Mouse (Mus musculus): ENCODE measurements at regions not wholly inside any gene's neighbourhood (a gene's known extent, or its start where the extent isn't known, plus 50 kb on each side); places are given as distances from the start of the nearest gene placed in this dataset.

DNA sequence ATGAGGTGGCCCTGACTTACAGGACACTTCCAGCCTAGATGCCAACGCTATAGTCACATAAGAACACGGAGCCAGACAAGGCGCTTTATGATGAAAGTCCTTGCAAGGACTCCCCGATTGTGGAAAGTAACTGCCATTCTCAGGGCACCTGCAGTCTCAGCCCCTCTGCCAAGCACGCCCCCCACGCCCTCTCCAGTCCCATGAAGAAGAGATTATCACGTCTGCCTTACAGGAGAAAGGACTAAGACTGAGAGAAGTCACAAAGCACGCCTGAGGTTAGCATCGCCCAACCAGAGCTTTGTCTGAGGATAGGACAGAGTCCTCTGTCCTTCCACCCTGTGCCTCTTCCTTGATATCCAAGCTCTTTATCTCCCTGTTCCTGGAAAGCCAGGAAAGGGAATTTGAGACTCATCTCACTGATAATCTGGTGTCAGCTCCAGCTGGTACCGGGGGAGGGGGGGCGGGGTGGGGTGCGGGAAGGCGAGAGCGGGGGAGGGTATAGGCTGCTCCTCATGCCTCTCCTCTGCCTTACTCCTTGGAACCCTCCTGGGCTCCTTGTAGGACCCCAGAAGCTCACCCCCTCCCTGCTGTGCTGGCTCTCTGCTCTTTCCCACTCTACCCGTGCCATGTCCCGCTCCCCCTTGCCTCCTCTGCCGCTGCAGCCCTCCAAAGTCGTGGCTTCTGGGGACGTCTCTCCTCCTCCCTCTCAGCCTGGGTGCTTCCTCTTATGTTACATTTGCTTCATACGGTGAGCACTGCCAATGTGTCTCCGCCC is 224.7 kb upstream of the Nfe2l3 start:
- peak; percentile 17 for DNase-seq (ENCODE audit: low spot score)
- TF ChIP-seq EP300 (optimal IDR thresholded peaks at IDR 0.05): no peak
- TF ChIP-seq CTCF (IDR thresholded peaks at IDR 0.05; ENCODE audit: low read depth): no peak
- Histone ChIP-seq H3K9ac (ENCODE audit: low read length) (no peak overlapping the region), H3K4me1 (replicated peaks; ENCODE audit: control insufficient read depth, insufficient read depth) (no peaks in the 10 kb centered on the region), H3K4me2 (replicated peaks; ENCODE audit: low read depth) (no peak overlapping the region), H3K27ac (replicated peaks) (no peak overlapping the region), H3K27me3 (ENCODE audit: control insufficient read depth, insufficient read depth, low read length) (no peaks in the 10 kb centered on the region), H3K4me3 (ENCODE audit: low read depth, low read length) (no peak overlapping the region), H3K36me3 (ENCODE audit: control insufficient read depth, insufficient read depth, low read length) (no peaks in the 10 kb centered on the region), H3K9me3 (ENCODE audit: control insufficient read depth, low read length) (no peaks in the 10 kb centered on the region)
- 9% methylated on average over 21 of the region's 21 CpGs for WGBS
- ATAC-seq (ENCODE audit: low FRiP score, low TSS enrichment): peak; percentile 9; the same call in 1 of the 2 replicates

DNA sequence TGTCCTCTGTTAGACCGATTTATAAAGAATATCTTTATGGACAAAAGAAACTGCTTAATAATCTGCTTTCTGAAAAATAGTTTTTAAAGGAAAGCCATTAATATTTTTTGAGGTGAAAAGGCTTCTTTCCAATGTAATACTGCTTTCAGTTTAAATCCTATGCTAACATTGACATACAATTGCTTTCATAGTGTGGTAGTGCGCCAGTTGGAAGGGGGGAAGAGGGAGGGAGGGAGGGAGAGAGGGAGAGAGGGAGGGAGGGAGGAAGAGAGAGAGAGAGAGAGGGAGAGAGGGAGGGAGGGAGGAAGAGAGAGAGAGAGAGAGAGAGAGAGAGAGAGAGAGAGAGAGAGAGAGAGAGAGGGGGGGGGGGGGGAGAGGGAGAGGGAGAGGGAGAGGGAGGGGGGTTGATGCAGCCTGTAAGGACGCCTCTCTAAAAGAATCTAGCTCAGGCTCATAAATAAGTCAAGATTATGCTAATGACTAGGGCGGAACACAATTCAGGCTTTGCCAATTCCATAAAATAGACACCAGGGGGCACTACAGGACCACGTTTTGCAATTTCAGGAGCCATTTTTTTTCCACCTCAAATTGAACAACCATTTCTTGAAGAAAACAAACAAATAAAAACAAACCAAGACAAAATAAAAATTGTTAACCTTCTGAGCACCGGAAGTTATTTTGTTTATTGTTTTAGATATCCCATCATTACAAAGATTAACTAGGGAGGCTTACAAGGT is 223.6 kb upstream of the Nfe2l3 start:
- DNase-seq (ENCODE audit: low spot score): peak; percentile 70
- ATAC-seq (ENCODE audit: low FRiP score, low TSS enrichment): no peak
- Histone ChIP-seq H3K4me2 (replicated peaks; ENCODE audit: low read depth) (no peak overlapping the region), H3K9me3 (ENCODE audit: control insufficient read depth, low read length) (no peaks in the 10 kb centered on the region), H3K9ac (ENCODE audit: low read length) (no peak overlapping the region), H3K36me3 (ENCODE audit: control insufficient read depth, insufficient read depth, low read length) (no peaks in the 10 kb centered on the region), H3K27me3 (ENCODE audit: control insufficient read depth, insufficient read depth, low read length) (no peaks in the 10 kb centered on the region), H3K4me3 (ENCODE audit: low read depth, low read length) (no peak overlapping the region), H3K4me1 (replicated peaks; ENCODE audit: control insufficient read depth, insufficient read depth) (no peaks in the 10 kb centered on the region), H3K27ac (replicated peaks) (no peak overlapping the region)
- WGBS: 1% methylated on average over 6 of the region's 6 CpGs
- peak; percentile 86 for TF ChIP-seq CTCF (IDR thresholded peaks at IDR 0.05; ENCODE audit: low read depth)
- no peak for TF ChIP-seq EP300 (optimal IDR thresholded peaks at IDR 0.05)

DNA sequence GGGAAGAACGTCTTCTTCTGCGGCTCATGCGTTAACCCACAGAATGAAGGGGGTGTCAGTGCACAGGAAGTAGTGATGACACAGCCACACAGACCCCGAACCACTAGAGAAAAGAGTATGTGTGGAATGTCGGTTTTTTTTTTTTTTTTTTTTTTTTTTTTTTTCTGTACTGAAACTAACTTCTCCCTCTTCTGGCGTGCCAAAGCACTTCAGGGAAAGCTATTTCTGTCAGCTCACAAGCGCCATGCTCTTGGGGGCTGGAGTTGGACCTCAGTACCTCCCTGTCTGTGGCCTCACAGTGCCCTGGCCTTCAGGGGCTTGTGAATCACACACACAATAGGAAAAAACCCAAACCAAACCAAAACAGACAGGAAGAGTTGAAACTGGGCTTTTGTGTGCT is 221.1 kb upstream of the Nfe2l3 start:
- no peaks in the 10 kb centered on the region for H3K4me1 ChIP-seq (replicated peaks; ENCODE audit: control insufficient read depth, insufficient read depth)
- WGBS: 12% methylated on average over 7 of the region's 7 CpGs
- peak overlapping the region; percentile 25; the same call in 1 of the 2 replicates for H3K4me2 ChIP-seq (replicated peaks; ENCODE audit: low read depth)
- H3K9me3 ChIP-seq (ENCODE audit: control insufficient read depth, low read length): no peaks in the 10 kb centered on the region
- H3K9ac ChIP-seq (ENCODE audit: low read length): no peak overlapping the region
- H3K27ac ChIP-seq (replicated peaks): no peak overlapping the region
- no peak for ATAC-seq (ENCODE audit: low FRiP score, low TSS enrichment)
- no peaks in the 10 kb centered on the region for H3K27me3 ChIP-seq (ENCODE audit: control insufficient read depth, insufficient read depth, low read length)
- no peak for TF ChIP-seq EP300 (optimal IDR thresholded peaks at IDR 0.05)
- peak; percentile 55; the same call in 1 of the 2 replicates for TF ChIP-seq CTCF (IDR thresholded peaks at IDR 0.05; ENCODE audit: low read depth)
- H3K36me3 ChIP-seq (ENCODE audit: control insufficient read depth, insufficient read depth, low read length): no peaks in the 10 kb centered on the region
- DNase-seq (ENCODE audit: low spot score): no peak
- H3K4me3 ChIP-seq (ENCODE audit: low read depth, low read length): no peak overlapping the region

DNA sequence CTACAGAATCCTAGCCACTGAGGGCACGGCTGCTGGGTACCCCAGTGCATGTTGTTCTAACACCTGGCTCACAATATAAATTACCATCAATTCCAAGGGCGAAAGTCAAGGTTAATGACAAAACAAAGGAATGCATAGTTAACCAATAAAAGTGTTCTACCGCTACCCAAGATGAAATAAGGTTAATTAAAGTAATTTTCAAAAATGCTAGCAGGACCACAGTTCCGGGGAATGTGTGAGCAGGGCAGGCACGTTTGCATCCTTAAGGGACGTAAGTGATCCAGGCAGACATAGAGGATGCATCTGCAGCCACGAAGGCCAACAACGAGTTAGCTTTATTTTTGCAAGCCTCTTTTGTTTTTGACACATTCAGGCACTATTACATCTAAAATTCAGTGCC is 220.3 kb upstream of the Nfe2l3 start:
- H3K36me3 ChIP-seq (ENCODE audit: control insufficient read depth, insufficient read depth, low read length): no peaks in the 10 kb centered on the region
- TF ChIP-seq EP300 (optimal IDR thresholded peaks at IDR 0.05) (no peak), CTCF (IDR thresholded peaks at IDR 0.05; ENCODE audit: low read depth) (no peak)
- H3K27me3 ChIP-seq (ENCODE audit: control insufficient read depth, insufficient read depth, low read length): no peaks in the 10 kb centered on the region
- no peak for DNase-seq (ENCODE audit: low spot score)
- no peak overlapping the region for H3K4me2 ChIP-seq (replicated peaks; ENCODE audit: low read depth)
- H3K4me3 ChIP-seq (ENCODE audit: low read depth, low read length): no peak overlapping the region
- H3K9ac ChIP-seq (ENCODE audit: low read length): no peak overlapping the region
- WGBS: 93% methylated on average over 8 of the region's 8 CpGs
- no peaks in the 10 kb centered on the region for H3K4me1 ChIP-seq (replicated peaks; ENCODE audit: control insufficient read depth, insufficient read depth)
- no peaks in the 10 kb centered on the region for H3K9me3 ChIP-seq (ENCODE audit: control insufficient read depth, low read length)
- no peak for ATAC-seq (ENCODE audit: low FRiP score, low TSS enrichment)
- no peak overlapping the region for H3K27ac ChIP-seq (replicated peaks)

DNA sequence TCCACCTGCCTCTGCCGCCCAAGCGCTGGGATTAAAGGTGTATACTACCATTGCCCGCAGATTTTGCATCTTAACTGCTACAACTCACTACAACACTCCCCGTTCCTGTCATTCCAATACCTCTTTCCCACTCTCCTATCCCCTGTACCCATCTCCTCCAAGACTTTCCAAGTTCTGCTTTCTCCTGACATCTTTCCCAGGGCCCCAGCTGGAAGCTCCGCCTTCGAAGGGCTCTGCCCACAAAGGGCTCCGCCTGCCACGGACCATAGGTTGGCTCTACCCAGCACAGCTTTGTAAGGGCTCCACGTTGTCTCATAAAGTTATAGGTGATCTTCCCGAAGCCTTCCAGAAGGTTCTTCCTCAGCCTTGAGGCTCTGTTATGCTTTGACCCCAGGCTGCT is 217.1 kb upstream of the Nfe2l3 start:
- H3K27ac ChIP-seq (replicated peaks): no peak overlapping the region
- no peak for TF ChIP-seq CTCF (IDR thresholded peaks at IDR 0.05; ENCODE audit: low read depth)
- no peak for TF ChIP-seq EP300 (optimal IDR thresholded peaks at IDR 0.05)
- H3K27me3 ChIP-seq (ENCODE audit: control insufficient read depth, insufficient read depth, low read length): no peaks in the 10 kb centered on the region
- ATAC-seq (ENCODE audit: low FRiP score, low TSS enrichment): peak; percentile 22; the same call in 1 of the 2 replicates
- H3K9ac ChIP-seq (ENCODE audit: low read length): no peak overlapping the region
- no peaks in the 10 kb centered on the region for H3K9me3 ChIP-seq (ENCODE audit: control insufficient read depth, low read length)
- no peak overlapping the region for H3K4me2 ChIP-seq (replicated peaks; ENCODE audit: low read depth)
- no peak overlapping the region for H3K4me3 ChIP-seq (ENCODE audit: low read depth, low read length)
- 75% methylated on average over 10 of the region's 10 CpGs for WGBS
- no peaks in the 10 kb centered on the region for H3K4me1 ChIP-seq (replicated peaks; ENCODE audit: control insufficient read depth, insufficient read depth)
- H3K36me3 ChIP-seq (ENCODE audit: control insufficient read depth, insufficient read depth, low read length): no peaks in the 10 kb centered on the region
- no peak for DNase-seq (ENCODE audit: low spot score)

DNA sequence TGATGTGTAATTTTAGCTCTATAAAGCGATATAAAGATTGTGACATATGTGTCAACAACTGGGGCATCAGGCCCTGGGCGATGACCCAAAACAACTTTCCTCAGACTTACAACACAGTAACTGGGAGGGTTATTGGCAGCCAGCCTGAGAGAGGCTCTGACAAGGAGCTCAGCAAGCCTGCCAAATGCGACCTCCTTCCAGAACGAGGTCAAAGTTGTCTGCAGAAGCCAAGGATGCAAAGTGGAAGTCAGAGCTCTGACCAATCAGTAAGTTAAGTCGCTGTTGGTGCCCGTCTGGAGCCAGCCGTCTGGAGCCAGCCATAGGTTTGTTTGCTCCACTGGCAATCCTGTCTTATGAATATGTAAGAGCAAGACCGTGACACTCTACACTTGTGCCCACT is 216.0 kb upstream of the Nfe2l3 start:
- Histone ChIP-seq H3K27ac (replicated peaks) (no peak overlapping the region), H3K9ac (ENCODE audit: low read length) (no peak overlapping the region), H3K4me2 (replicated peaks; ENCODE audit: low read depth) (no peak overlapping the region), H3K36me3 (ENCODE audit: control insufficient read depth, insufficient read depth, low read length) (no peaks in the 10 kb centered on the region), H3K9me3 (ENCODE audit: control insufficient read depth, low read length) (no peaks in the 10 kb centered on the region), H3K4me3 (ENCODE audit: low read depth, low read length) (no peak overlapping the region), H3K27me3 (ENCODE audit: control insufficient read depth, insufficient read depth, low read length) (no peaks in the 10 kb centered on the region), H3K4me1 (replicated peaks; ENCODE audit: control insufficient read depth, insufficient read depth) (no peaks in the 10 kb centered on the region)
- DNase-seq (ENCODE audit: low spot score): peak; percentile 33
- TF ChIP-seq EP300 (optimal IDR thresholded peaks at IDR 0.05) (no peak), CTCF (IDR thresholded peaks at IDR 0.05; ENCODE audit: low read depth) (no peak)
- WGBS: 37% methylated on average over 8 of the region's 8 CpGs
- ATAC-seq (ENCODE audit: low FRiP score, low TSS enrichment): peak; percentile 19; the same call in 1 of the 2 replicates

All from stomach, postnatal 0 days (tissue).